ENCODE assay signal across 13 mouse cellular contexts in genomic region chr16:58502566-58502965, GRCm38 (mm10). TPM values are rescaled to one million over a fixed set of nuclear protein-coding genes. Genes with fewer than 3 reads are reported as not detected.
DNase-seq lines count a peak whose midpoint lies in the region; ATAC-seq and TF ChIP-seq lines count a peak whose summit lies in the region.
"Had no signal": no experiment of that assay in that cellular context is flagged by ENCODE, and none has a peak within 500 bp of the region (broad histone marks: within the 10 kb centered on the region; RNA-seq: fewer than 3 reads in every experiment).

No protein-coding gene starts in this region.

- no peak overlapping the region for H3K4me2 ChIP-seq in heart, embryonic 15.5 days
- H3K4me2 ChIP-seq in heart, embryonic 11.5 days = no peak overlapping the region
- peak overlapping the region; percentile 7; the same call in 1 of the 2 replicates for H3K4me2 ChIP-seq in limb, embryonic 12.5 days
- no peak overlapping the region for H3K4me2 ChIP-seq in forebrain, embryonic 13.5 days
- H3K4me2 ChIP-seq: hindbrain, embryonic 12.5 days had no signal

- H3K4me1 ChIP-seq in heart, embryonic 15.5 days (replicated peaks) = peaks cover 42% of the 10 kb centered on the region
- peaks cover 19% of the 10 kb centered on the region for H3K4me1 ChIP-seq in heart, embryonic 11.5 days (ENCODE audit: control insufficient read depth, insufficient read depth, low read length)
- H3K4me1 ChIP-seq in MEL (ENCODE audit: control insufficient read depth in 1 of 2, insufficient read depth in 2 of 2, low read length in 2 of 2) = peaks cover 29 to 35% of the 10 kb centered on the region in 2 experiments
- H3K4me1 ChIP-seq in limb, embryonic 12.5 days (replicated peaks) = peaks cover 41% of the 10 kb centered on the region
- peaks cover 11% of the 10 kb centered on the region; the same call in 1 of the 2 replicates for H3K4me1 ChIP-seq in forebrain, embryonic 13.5 days

- no peaks in the 10 kb centered on the region for H3K36me3 ChIP-seq in heart, embryonic 15.5 days
- H3K36me3 ChIP-seq in heart, embryonic 11.5 days (ENCODE audit: control insufficient read depth, insufficient read depth, low read length) = no peaks in the 10 kb centered on the region
- peaks cover 0 to 33% of the 10 kb centered on the region in 2 experiments; a peak in 2 of 4 replicates for H3K36me3 ChIP-seq in MEL (ENCODE audit: control insufficient read depth in 1 of 2, insufficient read depth in 2 of 2, low read length in 2 of 2)
- H3K36me3 ChIP-seq in limb, embryonic 12.5 days = 0 out of 2 replicates have a peak, but pooled peaks cover 3% of the 10 kb centered on the region
- no peaks in the 10 kb centered on the region for H3K36me3 ChIP-seq in forebrain, embryonic 13.5 days (ENCODE audit: poor library complexity, severe bottlenecking)
- H3K36me3 ChIP-seq: hindbrain, embryonic 12.5 days had no signal

- H3K4me3 ChIP-seq in heart, embryonic 15.5 days = no peak overlapping the region
- H3K4me3 ChIP-seq in heart, embryonic 11.5 days (ENCODE audit: low read depth, low read length) = no peak overlapping the region
- no peak overlapping the region for H3K4me3 ChIP-seq in left cerebral cortex, adult 2 months
- peak overlapping the region in 1 of 2 experiments; percentile 10; a peak in 2 of 4 replicates for H3K4me3 ChIP-seq in MEL (ENCODE audit: control insufficient read depth in 1 of 2, insufficient read depth in 1 of 2, low read depth in 2 of 2, low read length in 2 of 2)
- no peak overlapping the region for H3K4me3 ChIP-seq in limb, embryonic 12.5 days (replicated peaks)
- H3K4me3 ChIP-seq in forebrain, embryonic 13.5 days = no peak overlapping the region
- H3K4me3 ChIP-seq: erythroblast, embryonic 14.5 days; hindbrain, embryonic 12.5 days had no signal

- TF ChIP-seq RAD21 in MEL (IDR thresholded peaks at IDR 0.05; ENCODE audit: low read depth, low read length) = no peak

- 59% methylated on average over 6 of the region's 6 CpGs for WGBS in heart, embryonic 15.5 days
- WGBS in heart, embryonic 11.5 days (ENCODE audit: insufficient replicate concordance) = 63% methylated on average over 6 of the region's 6 CpGs
- 70% methylated on average over 6 of the region's 6 CpGs for WGBS in limb, embryonic 12.5 days
- WGBS in forebrain, embryonic 13.5 days = 74% methylated on average over 6 of the region's 6 CpGs

- no peak for TF ChIP-seq CTCF in left cerebral cortex, adult 2 months (IDR thresholded peaks at IDR 0.05)
- no peak for TF ChIP-seq CTCF in MEL (IDR thresholded peaks at IDR 0.05 in 2 of 3, conservative IDR thresholded peaks at IDR 0.05 in 1 of 3; ENCODE audit: control insufficient read depth in 1 of 3, insufficient read depth in 1 of 3, low read depth in 2 of 3, low read length in 3 of 3, poor library complexity in 1 of 3, severe bottlenecking in 1 of 3)

- no peaks in the 10 kb centered on the region for H3K9me3 ChIP-seq in heart, embryonic 15.5 days (replicated peaks)
- H3K9me3 ChIP-seq in heart, embryonic 11.5 days (replicated peaks; ENCODE audit: control insufficient read depth, low read length) = no peaks in the 10 kb centered on the region
- no peaks in the 10 kb centered on the region for H3K9me3 ChIP-seq in MEL (replicated peaks; ENCODE audit: insufficient read depth, low read length)
- H3K9me3 ChIP-seq in limb, embryonic 12.5 days = no peaks in the 10 kb centered on the region
- no peaks in the 10 kb centered on the region for H3K9me3 ChIP-seq in forebrain, embryonic 13.5 days (replicated peaks)
- H3K9me3 ChIP-seq: hindbrain, embryonic 12.5 days had no signal

- H3K27me3 ChIP-seq in heart, embryonic 15.5 days = no peaks in the 10 kb centered on the region
- no peaks in the 10 kb centered on the region for H3K27me3 ChIP-seq in heart, embryonic 11.5 days (ENCODE audit: control insufficient read depth, insufficient read depth, low read length)
- no peaks in the 10 kb centered on the region for H3K27me3 ChIP-seq in MEL (ENCODE audit: control insufficient read depth in 1 of 2, insufficient read depth in 2 of 2, low read length in 2 of 2)
- H3K27me3 ChIP-seq in limb, embryonic 12.5 days = no peaks in the 10 kb centered on the region
- H3K27me3 ChIP-seq in forebrain, embryonic 13.5 days = no peaks in the 10 kb centered on the region
- H3K27me3 ChIP-seq: hindbrain, embryonic 12.5 days had no signal

- no peak for TF ChIP-seq POLR2A in MEL (IDR thresholded peaks at IDR 0.05; ENCODE audit: control insufficient read depth in 1 of 2, insufficient read depth in 1 of 2, low read depth in 1 of 2, low read length in 2 of 2, poor library complexity in 1 of 2)

- peak overlapping the region; percentile 17 for H3K27ac ChIP-seq in heart, embryonic 15.5 days
- H3K27ac ChIP-seq in heart, embryonic 11.5 days (ENCODE audit: low read depth, low read length) = no peak overlapping the region
- H3K27ac ChIP-seq in left cerebral cortex, adult 2 months = peak overlapping the region; percentile 40; the same call in 1 of the 2 replicates
- H3K27ac ChIP-seq in MEL (ENCODE audit: control insufficient read depth, low read depth, low read length) = peak overlapping the region; percentile 80
- peak overlapping the region; percentile 69; the same call in 1 of the 2 replicates for H3K27ac ChIP-seq in limb, embryonic 12.5 days
- H3K27ac ChIP-seq in forebrain, embryonic 13.5 days = no peak overlapping the region
- H3K27ac ChIP-seq: hindbrain, embryonic 12.5 days had no signal

- no peak for TF ChIP-seq EP300 in MEL (IDR thresholded peaks at IDR 0.05; ENCODE audit: low read depth in 1 of 2, low read length in 2 of 2)

- DNase-seq in left cerebral cortex, adult 2 months (ENCODE audit: extremely low spot score in 1 of 2, low spot score in 2 of 2) = no peak
- DNase-seq in left cerebral cortex, postnatal 4 days = no peak
- DNase-seq in MEL (ENCODE audit: low read depth, low spot score) = peak; percentile 26
- DNase-seq in cerebellum, postnatal 4 days (ENCODE audit: low spot score in 2 of 2) = no peak
- DNase-seq: adrenal gland, postnatal 14 days; cerebellum, adult 11 months; embryo, embryonic 11 days had no signal

- no peak overlapping the region for H3K9ac ChIP-seq in heart, embryonic 15.5 days
- H3K9ac ChIP-seq in heart, embryonic 11.5 days (ENCODE audit: low read depth, low read length) = no peak overlapping the region
- no peak overlapping the region; the same call in 1 of the 2 replicates for H3K9ac ChIP-seq in MEL (ENCODE audit: control insufficient read depth, low read depth, low read length, poor library complexity, severe bottlenecking)
- no peak overlapping the region for H3K9ac ChIP-seq in limb, embryonic 12.5 days (replicated peaks)
- H3K9ac ChIP-seq in forebrain, embryonic 13.5 days = no peak overlapping the region
- H3K9ac ChIP-seq: hindbrain, embryonic 12.5 days had no signal

- no peaks in the 10 kb centered on the region for H3K79me2 ChIP-seq in MEL (ENCODE audit: control insufficient read depth, insufficient read depth, low read length, poor library complexity)

- intact Hi-C loops in left cerebral cortex, adult 2 months (cut with DNase I) = no loop called here
- intact Hi-C loops in left cerebral cortex, postnatal 4 days (cut with DNase I) = no loop called here

- no peak for ATAC-seq in heart, embryonic 15.5 days (replicated peaks; ENCODE audit: insufficient number of reproducible peaks, insufficient read depth, low FRiP score, low read depth)
- ATAC-seq in heart, embryonic 11.5 days (replicated peaks; ENCODE audit: insufficient number of reproducible peaks, low FRiP score, low TSS enrichment) = no peak
- no peak for ATAC-seq in limb, embryonic 12.5 days (ENCODE audit: insufficient number of reproducible peaks, insufficient read depth, low FRiP score, low TSS enrichment, low read depth)
- no peak for ATAC-seq in forebrain, embryonic 13.5 days

TF ChIP-seq in MEL, 35 proteins besides CTCF, POLR2A, EP300 and RAD21:
- TF ChIP-seq MYC (IDR thresholded peaks at IDR 0.05; ENCODE audit: low read depth, low read length) = no peak

RNA-seq across cellular contexts. Expression of gene St3gal6, which starts 21.5 kb away (rescaled TPM):
- polyA plus RNA-seq in heart, embryonic 15.5 days (2015; fragmentation: Nextera tagmentation; extraction: Ambion mirVana) = 16.5 and 17.5 TPM in 2 replicates
- 17.1 and 17.7 TPM in 2 replicates for polyA plus RNA-seq in heart, embryonic 11.5 days (2014; fragmentation: Nextera tagmentation; extraction: Ambion mirVana)
- 10 to 100 TPM; 21.2 to 22.6 TPM for total RNA-seq in left cerebral cortex, adult 2 months (2021)
- 10 to 100 TPM; 12.6 to 14.4 TPM for total RNA-seq in left cerebral cortex, postnatal 4 days (2021)
- 2.5 and 4.0 TPM in 2 replicates for total RNA-seq in MEL (2012; rRNA removed)
- polyA plus RNA-seq in MEL (2012; ENCODE audit: insufficient read depth in 1 of 2, insufficient read length in 2 of 2, low read depth in 1 of 2, low replicate concordance in 2 of 2, missing spikeins in 1 of 2) = 1 to 10 TPM in 1 of 2 experiments, not detected in 1; 8.9 TPM
- polyA plus RNA-seq in limb, embryonic 12.5 days (2016; fragmentation: Nextera tagmentation; extraction: Ambion mirVana) = 17.8 and 19.3 TPM in 2 replicates
- polyA plus RNA-seq in forebrain, embryonic 13.5 days (2015; fragmentation: Nextera tagmentation; extraction: Ambion mirVana) = 5.3 and 5.7 TPM in 2 replicates

Comparison
In these comparisons a context has a peak if more than half of its experiments do, and no peak if none do; other contexts are left out.
1. H3K27ac ChIP-seq: peak in heart, embryonic 15.5 days (single experiment), left cerebral cortex, adult 2 months (single experiment), MEL (single experiment) and limb, embryonic 12.5 days (single experiment); none in heart, embryonic 11.5 days (single experiment) and forebrain, embryonic 13.5 days (single experiment).